Mouse (Mus musculus) hematopoietic stem cell, adult 5-6 weeks (primary cell): ENCODE data around the gene Parvg. TPM values are rescaled to one million over a fixed set of nuclear protein-coding genes. Genes with fewer than 3 reads are reported as not detected.

Experiments
- ATAC-seq, 2 experiments: fragments of 125-278 bp in 1 of 2; replicated peaks in 1 of 2; 2 replicates each; pipeline ENCODE4 v1.8.0; 2016 to 2017; ENCODE audit warnings: inconsistent platforms in 2 of 2, mild to moderate bottlenecking in 2 of 2, moderate number of reproducible peaks in 2 of 2, low read depth in 1 of 2, moderate TSS enrichment in 1 of 2; ENCODE audit not compliant: low FRiP score in 2 of 2, poor library complexity in 2 of 2, severe bottlenecking in 2 of 2, insufficient read depth in 1 of 2, low TSS enrichment in 1 of 2
- total RNA-seq: library from RNA; stranded (forward); fragments of 172-1452, 232-1000 nt; gene quantifications from 2 replicates; pipeline ENCODE4 v1.2.3, GENCODE M21; 2017

Parvg gene
- total RNA-seq, result 208 and 229 TPM in 2 replicates

GRCm38 (mm10) chr15:84323966-84324869 lies at the start of gene Parvg:
TSS of gene Parvg (plus strand) at chr15:84324026.
- peak; percentile 38 to 58; a peak in 3 of 4 replicates for ATAC-seq

GRCm38 (mm10) chr15:84276066-84276465 lies 47.8 kb upstream of the Parvg start:
- ATAC-seq, result no peak

DNA sequence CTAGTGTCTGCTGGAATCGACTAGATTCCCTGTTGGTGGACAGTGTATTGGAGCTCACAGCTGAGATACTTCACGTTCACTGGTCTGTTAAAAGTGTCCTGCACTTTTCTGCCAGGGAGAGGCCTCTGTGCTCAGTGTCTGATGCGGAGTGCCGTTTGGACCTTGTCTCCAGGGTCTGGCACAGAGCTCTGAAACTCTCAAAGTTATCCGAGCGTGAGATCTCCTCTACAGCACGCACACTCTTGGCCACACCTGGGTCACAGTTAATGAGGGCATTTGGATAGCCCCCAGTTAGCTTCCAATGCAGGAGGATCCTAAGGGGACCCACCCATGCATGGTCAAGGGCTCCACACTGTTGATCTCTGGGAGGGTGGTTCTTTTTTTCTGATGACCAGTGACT lies 45.7 kb upstream of the Parvg start:
- ATAC-seq, result no peak

DNA sequence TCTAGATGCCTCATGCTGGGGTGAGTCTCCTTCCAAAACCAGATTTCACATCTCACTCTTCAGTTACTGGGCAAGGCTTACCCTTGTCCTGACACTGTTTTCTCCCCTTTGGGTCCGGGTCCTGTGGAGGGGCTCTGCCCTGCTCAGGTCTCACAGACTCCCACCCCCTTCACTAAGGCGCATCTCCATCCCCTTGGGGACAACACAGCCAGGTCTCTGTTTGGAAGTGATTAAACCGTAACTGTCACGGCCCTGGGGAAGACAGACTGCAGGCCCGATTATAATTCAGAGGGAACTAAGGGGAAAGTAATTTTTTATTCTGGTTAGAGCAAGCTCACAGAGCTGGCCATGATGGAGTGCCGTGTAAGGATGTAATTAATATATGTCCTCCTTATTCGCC lies 45.2 kb upstream of the Parvg start:
- no peak for ATAC-seq

DNA sequence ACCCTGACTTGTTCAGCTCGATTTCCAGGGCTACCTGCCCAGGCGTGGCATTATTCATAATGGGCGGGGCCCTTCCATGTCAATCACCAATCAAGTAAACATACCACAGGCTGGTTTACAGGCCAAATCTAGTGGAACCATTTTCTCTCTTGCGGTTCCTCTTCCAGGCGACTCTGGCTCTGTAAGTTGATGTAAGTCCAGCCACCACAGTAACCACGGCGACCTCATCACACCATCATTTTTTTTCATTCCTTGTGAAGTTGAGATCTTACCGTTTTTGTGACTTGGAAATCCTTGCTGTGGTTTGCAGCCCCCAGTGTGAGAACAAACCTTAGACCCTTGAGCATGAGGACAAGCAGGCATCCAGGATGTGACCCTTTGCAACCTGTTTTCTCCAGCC lies 43.5 kb upstream of the Parvg start:
- 0 out of 4 replicates have a peak, but pooled peaks of 1 of the 2 experiments have one; percentile 22 for ATAC-seq

DNA sequence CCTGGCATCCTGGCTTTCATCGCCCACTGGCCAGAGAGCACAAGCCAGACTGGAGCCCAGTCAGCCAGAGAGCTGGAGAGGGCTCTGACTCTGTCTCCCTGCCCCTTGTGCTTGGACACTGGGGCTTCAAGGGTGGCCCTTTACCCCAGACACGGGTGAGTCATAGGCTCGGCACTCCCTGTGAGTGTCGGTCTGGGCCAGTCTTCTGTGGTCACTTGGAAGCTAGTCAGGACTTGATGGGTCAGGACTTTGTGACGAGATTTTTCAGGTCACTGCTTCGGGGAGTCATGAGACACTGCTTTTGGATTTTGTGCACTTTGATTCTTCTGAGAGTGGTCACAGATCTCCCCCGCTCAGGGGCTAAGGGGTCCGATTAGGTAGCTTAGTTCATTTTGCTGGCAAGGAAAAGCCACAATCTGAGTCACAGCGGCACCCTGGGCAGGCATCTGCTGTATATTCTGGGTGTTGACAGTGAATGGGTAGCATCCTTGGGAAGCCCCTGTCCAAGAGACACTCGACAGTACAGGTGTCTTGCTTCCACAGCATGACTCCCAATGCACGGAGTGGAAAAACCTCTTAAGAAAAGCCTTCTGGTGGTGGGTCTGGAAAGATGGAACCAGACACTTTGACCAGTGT lies 43.0 kb upstream of the Parvg start:
- no peak for ATAC-seq

- ATAC-seq, result no peak
These were observed 41.4 kb upstream of the Parvg start for GRCm38 (mm10) chr15:84282206-84283085.

DNA sequence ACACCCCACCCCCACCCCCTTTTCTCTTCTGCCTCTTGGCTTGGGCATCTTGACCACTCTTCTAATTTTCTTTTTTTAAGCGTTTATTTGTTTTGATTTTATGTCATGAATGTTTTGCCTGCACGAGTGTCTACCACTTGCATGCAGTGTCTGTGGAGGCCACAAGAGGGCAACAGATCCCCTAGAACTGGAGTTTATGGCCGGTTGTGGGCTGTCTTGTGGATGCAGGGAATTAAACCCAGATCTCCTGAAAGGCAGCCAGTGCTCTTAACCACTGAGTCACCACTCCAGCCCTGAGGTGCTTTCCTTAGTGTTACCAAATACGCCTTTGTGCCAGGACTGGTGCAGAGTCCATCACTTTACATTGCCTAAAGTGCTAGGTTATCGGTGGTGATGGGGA lies 39.8 kb upstream of the Parvg start:
- ATAC-seq, result no peak; a peak in 1 of 4 replicates

DNA sequence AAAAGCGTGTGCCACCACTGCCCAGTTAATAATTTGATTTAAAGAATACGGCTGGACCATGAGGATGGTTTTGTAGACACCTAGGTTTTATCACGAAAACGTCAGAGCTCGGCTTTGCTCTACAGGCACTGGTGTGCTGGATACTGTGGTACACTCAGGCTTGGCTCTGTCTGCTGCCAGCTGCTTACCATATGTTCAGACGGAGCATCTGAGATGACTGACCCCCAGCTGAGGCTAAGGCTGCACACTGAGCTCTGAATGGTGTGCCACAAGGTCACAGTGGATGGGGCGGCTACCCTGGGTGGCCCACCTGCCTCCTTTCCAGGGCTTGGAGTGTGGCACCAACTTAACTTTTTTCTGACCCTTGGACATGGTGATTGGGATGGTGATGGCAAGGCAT lies 38.4 kb upstream of the Parvg start:
- no peak for ATAC-seq

GRCm38 (mm10) chr15:84288953-84289352 lies 34.9 kb upstream of the Parvg start:
- ATAC-seq, result 0 out of 4 replicates have a peak, but pooled peaks have one; percentile 35 to 51

DNA sequence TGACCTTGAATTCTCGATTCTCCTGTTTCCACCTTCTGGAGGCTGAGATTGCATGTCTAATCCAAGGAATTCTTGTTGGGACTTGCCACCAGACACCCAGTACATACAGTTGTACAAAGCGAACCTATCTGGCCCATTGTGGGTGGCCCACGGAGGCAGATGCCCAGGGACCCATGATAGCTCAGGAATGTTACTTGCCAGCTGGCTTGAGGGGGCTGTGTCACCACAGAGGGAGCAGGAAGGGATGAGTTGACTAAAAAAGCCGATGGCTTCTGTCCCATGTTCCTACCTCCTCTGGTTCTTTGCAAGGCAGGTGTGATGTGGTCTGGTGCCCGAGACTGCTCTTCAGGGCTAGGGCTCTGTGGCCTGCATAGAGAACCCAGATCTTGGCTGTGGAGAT lies 32.7 kb upstream of the Parvg start:
- no peak for ATAC-seq

DNA sequence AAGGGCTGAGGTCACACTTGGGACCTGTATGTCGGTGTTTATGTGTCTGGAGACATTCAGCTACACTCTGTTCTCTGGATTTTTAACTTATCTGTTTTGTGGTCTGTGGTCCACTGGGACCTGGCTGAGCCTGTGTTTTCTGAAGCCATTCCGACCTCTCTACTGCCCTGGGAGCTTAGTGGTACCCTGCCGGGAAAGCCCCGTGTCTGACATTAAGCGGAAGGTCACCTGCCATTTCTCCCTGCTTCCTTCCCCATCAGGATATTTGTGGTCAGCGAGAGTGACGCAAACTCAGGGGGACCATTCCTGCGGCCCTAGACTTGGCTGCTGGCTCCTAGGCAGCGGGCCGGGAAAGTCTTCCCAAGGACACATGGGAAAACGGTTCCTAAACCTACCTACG lies 30.2 kb upstream of the Parvg start:
- peak; percentile 55 to 73 for ATAC-seq

- ATAC-seq, result no peak
These were observed 29.4 kb upstream of the Parvg start for GRCm38 (mm10) chr15:84294391-84294790.

DNA sequence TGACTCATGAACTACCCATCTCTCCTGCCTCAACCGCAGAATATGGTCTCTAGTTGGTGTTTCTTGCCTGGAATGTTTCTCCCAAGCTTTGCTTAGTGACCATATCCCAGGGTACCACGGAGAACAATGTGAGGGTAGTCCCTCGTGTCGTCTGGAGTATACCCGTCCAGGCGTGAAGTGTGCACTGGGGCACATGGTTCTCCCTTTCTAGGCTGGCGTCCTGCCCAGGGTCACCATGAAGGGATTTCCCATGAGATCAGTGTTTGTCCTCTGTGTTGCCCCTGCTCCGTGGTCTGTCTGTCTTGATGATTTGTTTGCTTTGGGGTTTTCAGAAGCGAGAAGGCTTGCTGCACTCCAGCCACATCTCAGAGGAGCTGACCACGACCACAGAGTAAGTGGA lies 28.6 kb upstream of the Parvg start:
- peak in 1 of 2 experiments; percentile 52; a peak in 2 of 4 replicates for ATAC-seq

- ATAC-seq, result no peak
These were observed 26.4 kb upstream of the Parvg start for GRCm38 (mm10) chr15:84297454-84297853.

GRCm38 (mm10) chr15:84298804-84299370 lies 24.9 kb upstream of the Parvg start:
- ATAC-seq, result no peak

DNA sequence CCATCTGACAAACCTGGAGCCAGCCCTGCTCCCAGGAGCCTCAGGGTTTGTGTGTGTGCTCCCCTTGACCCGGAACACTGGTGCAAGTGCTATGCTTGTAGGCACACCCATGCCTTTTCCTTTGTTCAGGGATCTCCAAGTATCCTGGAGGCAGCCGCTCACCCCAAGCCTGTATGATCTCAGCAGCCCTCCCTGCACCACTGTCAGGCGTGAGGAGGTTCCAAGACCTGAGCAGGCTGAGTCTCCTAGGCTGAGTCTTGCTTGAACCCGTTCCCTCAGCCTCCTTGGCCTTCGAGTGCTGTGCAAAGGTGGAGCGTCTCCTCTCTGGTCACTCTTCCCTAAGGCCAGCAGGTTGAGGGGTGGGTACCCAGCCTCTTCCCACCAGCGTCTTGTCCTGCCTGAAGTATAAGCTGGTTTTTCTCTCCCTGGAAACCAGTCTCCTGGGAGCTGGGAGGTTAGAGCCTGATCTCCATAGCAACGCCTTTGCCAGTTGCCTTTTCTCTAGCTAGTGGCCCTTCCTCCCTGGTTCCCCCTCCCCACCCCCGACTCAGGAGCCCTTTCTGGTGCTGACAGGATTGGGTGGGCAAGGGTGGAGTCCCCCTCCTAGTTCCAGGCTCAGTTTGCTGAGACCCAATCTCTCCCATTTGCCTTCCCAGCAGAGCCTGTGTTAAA lies 24.0 kb upstream of the Parvg start:
- ATAC-seq, result no peak
